Mouse (Mus musculus): ENCODE results near the gene Abcb5.

Abcb5 gene

GRCm38 (mm10) chr12:118847861-118848495 is 118.2 kb downstream of the Abcb5 start:
- DNase-seq (ENCODE audit: low spot score in 2 of 2) = no peak

DNA sequence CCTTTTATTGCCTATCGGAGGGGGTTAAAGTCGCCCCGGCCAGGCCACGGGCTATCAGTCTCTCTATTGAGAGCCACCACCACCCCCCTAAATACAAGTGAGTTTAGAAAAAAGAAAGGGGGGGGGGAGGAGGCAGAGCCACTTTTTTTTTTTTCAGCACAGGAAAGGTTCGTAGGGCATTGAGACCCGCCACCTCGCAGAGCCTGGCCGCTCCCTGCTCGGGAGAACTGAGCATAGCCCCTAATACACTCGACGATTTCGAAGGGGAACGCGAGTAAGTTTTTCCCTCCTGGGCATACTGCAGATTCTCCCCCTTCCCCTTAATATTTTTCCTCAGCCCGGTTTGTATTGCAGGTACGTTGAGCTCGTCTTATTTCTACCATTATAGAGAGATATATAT is 118.8 kb downstream of the Abcb5 start:
- DNase-seq (ENCODE audit: low spot score in 2 of 2) = no peak

GRCm38 (mm10) chr12:118846649-118847321 is 119.4 kb downstream of the Abcb5 start:
- no peak for DNase-seq (ENCODE audit: low spot score in 2 of 2)

- DNase-seq (ENCODE audit: low spot score in 2 of 2) = no peak
These were observed 120.0 kb downstream of the Abcb5 start, which contains the start of gene Sp8 for GRCm38 (mm10) chr12:118846221-118846620. Sp8 (plus strand) TSS chr12:118846329.

- DNase-seq (ENCODE audit: low spot score in 2 of 2) = no peak
These were observed 120.9 kb downstream of the Abcb5 start for GRCm38 (mm10) chr12:118845351-118845750.

DNA sequence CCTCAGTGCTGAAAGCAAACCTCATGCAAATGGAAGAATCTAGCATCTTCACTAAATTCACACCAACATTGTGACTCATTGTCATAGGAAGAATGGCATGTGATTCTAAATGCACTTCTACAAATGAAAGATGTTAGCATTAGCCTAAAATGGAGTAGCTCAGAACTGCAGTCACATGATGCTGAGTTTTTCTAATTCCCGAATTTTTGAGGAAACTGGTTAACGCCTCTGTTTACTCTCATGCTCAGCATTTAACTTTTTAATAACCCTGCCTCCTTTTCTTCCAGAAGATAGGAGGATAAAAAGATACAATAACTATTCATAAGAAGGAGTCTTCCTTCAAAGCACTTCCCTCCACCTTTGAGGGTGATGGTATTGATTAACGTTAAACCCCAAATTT is 121.4 kb downstream of the Abcb5 start:
- no peak for DNase-seq (ENCODE audit: low spot score in 2 of 2)

DNA sequence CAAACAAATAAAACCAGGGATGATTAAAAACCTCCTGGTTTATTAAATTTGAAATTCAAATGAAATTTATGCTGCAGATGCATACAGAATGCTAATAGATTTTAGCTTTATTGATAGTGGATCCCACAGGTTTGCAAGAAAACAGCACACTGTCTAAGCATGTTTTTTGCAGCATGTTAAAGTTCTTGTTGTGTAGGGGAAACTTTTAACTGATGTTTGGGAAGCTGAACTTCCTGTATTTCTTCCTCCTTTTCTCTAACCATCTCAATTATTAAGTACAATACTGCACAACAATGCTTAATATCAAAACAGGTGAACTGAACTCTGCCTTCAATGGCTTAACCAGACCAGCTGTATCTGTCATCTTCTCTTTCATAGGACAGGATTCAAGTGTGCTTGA is 122.1 kb downstream of the Abcb5 start:
- no peak for DNase-seq (ENCODE audit: low spot score in 2 of 2)

DNA sequence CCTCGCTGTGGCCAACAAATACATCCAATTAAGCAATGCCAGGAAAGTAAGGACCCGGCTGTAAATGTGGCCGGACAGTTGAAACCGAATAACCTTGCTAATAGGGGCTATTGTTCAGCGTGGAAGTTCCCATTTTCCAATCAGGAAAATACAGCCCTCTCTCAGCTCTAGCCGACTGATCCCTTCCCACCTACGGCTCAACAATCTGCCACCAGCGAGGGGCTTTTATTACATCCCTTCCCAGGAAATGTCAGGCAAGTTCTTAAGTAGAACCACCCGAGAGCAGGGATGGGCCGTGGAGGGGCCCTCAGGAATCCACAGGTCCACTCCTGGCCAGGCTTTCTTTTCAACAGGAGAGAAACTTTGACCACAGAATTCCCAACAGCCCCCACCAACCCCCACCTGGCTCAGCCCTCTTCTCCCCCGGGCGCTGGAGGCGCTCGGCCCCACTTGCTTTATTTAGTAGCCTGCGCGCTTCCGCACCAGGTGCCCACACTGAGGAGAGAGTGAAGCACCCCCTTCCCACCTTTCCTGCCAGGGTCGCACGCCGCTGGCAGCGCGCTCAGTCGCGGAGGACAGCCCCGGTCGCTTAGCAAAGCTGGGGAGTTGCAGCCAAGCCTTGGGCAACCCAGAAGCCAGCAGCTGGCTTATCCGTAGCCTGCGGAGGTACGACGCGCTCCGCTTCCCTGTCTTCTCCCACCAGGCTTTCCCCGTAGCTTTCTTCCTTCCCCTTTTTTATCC is 123.4 kb downstream of the Abcb5 start:
- DNase-seq (ENCODE audit: low spot score in 2 of 2) = no peak

GRCm38 (mm10) chr12:118841971-118842550 is 124.2 kb downstream of the Abcb5 start:
- no peak for DNase-seq (ENCODE audit: low spot score in 2 of 2)

GRCm38 (mm10) chr12:118841381-118841922 is 124.8 kb downstream of the Abcb5 start:
- no peak for DNase-seq (ENCODE audit: low spot score in 2 of 2)

GRCm38 (mm10) chr12:118840861-118841260 is 125.4 kb downstream of the Abcb5 start:
- DNase-seq (ENCODE audit: low spot score in 2 of 2) = no peak

DNA sequence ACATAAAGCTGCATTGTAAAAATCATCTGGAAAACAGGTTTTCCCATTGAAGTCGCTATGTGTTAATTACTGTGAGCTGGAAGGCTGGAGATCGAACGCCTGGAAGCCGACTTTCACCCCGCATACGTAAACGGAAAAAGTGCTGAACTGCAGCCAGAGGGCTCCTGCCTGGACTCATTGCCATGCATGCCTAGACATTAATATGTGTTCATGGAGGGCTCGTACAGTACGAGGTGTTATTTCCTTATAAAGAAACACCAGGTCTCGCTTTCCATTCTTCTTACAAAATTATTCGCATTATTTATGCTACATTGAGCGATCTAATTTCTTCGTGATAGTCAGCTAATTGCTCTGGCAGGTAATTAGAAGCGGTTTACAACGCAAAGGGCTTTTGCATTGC is 125.9 kb downstream of the Abcb5 start:
- DNase-seq (ENCODE audit: low spot score in 2 of 2) = no peak

GRCm38 (mm10) chr12:118839398-118839797 is 126.8 kb downstream of the Abcb5 start:
- DNase-seq (ENCODE audit: low spot score in 2 of 2) = no peak

DNA sequence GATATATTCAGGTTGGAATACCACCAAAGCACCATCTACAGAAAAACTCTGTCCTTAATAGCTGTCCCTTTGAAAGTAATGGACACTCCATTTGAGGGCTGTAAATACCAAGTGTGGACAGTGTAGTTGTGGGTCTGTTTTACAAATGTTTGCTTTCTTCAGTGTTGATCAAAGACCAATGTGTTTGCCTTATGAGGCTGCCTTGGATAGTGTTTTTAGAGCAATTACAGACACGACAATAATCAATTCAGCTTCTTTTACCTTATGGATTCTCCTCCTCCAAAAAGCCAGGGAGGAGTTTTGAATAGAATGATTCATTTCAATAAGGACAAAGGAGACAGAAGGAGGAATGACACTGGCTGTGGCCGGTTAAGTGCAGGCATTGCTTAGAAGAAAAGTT is 128.0 kb downstream of the Abcb5 start:
- DNase-seq (ENCODE audit: low spot score in 2 of 2) = no peak

DNA sequence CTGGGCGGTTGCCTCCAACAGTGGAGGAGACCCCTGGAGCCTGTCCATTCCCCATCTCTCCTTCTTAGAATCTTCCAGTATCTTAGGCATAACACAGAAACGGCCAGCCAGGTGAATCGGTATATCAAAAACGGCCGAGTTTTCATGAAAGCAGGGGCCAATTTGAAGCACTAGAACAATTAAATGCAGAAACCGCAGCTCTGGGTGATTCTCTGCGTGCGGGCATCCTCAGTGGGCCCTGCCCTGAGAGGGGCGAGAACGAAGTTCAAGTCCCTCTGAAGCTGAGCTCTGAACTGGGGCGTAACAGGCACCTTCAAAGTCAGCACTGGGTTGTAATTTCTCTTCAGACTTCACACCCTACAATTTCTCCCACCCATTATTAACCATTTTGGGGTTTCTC is 128.9 kb downstream of the Abcb5 start:
- DNase-seq (ENCODE audit: low spot score in 2 of 2) = no peak

DNA sequence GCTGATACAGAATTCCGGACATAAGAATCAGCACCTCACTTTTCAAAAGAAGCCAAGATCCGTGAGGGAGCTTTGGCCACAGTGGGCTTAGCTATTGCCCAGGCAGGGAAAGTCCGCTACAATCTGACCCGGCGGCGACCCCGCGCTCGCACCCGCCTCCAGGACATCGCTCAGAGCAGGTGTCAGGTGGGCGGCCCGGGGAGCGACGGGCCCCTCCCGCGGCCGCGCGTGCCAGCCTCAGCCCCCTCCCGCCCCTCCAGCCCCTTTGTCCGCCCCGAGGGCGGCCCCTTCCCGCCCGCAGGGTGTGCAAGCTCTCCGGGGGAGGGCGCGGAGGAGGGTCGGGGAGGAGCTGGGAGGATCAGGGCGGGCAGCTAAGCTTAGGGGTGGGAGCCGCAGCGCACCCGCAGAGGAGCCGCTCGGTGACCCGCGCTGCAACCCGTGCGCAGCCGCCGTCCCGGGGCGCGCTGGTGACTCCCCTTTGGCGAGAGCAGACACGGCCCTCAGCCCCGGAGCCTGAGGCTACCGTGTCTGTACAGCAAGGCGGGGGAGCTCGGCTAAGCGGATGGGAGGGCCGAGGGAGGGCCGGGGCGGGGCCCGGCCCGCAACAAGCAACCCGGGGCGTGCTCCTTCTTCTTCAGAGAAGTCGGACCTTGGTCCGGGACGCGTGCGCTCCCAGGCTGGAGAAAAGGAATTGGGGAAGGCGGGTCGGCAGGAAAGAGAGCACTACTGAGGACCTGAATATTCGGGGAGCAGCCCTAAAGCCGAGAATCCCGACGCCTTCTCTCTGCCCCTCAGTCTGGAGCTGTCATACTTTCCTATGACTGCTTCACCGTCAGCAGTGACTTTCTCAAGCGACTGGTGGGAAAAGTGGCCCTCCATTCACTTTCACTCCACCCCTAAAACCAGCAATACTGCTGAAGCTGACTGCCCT is 129.5 kb downstream of the Abcb5 start:
- no peak for DNase-seq (ENCODE audit: low spot score in 2 of 2)

DNA sequence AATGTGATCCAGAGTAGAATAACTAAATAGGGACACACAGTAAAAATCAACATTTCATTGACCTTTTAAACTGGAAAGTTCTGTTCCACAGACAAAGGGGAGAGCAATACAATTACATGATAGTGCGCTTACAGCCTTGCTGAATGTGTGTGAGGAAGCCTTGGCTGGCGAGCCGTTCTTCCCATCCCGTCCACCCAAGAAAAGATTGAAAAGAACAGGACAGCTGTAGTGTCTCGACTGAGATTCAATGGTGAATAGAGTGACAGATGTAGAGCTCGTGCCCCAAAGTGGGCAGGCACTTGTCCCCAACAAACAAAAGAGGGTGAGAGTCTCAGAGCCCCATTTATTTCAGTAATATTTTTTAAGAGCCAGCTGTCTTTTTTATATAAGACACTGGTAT is 136.3 kb downstream of the Abcb5 start:
- no peak for DNase-seq (ENCODE audit: low spot score in 2 of 2)
